Mouse (Mus musculus): ENCODE measurements around the gene Dgkb.

Gene Dgkb

GRCm38 (mm10) chr12:38017674-38018073 lies 200.1 kb downstream of the Dgkb start:
- DNase-seq, result no peak

DNA sequence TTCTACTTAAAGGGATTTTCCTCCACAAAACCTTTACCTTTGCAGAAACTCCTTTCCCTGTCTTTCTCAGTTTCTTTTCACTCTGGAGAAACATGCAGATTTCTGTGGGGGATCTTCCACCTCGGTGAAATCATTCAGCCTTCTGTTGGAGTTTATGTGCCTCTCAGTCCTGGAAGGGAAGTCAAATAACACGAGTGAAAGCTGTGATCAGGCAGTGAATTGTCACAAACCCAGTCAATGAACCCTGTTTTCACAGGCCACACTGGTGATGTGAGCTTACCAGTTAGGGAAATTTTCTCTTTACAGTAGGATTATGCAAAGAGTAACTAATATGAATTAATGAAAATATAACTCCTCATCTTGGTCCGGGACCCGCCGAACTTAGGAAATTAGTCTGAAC lies 229.7 kb downstream of the Dgkb start:
- no peak for DNase-seq

DNA sequence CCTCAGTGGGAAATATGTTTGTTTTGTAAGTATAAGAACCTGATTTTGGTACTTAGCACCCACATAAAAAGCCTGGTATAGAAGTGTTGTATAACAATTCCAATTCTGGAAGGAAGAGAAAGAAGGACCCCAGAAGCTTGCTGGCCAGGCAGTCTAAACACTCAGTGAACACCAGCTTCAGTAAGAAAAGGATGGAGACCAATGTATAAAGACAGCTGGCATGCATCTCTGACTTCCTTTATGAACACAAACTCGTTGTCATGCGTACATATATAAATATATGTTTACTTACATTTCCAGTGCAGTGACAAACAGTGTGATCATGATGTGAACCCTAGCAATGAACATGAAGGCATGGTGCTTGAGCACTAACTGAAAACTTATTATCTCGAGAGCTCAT lies 270.7 kb downstream of the Dgkb start:
- no peak for DNase-seq

GRCm38 (mm10) chr12:38111928-38112327 lies 294.4 kb downstream of the Dgkb start:
- DNase-seq, result no peak

- DNase-seq, result peak; percentile 13
Observed at GRCm38 (mm10) chr12:38114990-38115615, 297.6 kb downstream of the Dgkb start.

DNA sequence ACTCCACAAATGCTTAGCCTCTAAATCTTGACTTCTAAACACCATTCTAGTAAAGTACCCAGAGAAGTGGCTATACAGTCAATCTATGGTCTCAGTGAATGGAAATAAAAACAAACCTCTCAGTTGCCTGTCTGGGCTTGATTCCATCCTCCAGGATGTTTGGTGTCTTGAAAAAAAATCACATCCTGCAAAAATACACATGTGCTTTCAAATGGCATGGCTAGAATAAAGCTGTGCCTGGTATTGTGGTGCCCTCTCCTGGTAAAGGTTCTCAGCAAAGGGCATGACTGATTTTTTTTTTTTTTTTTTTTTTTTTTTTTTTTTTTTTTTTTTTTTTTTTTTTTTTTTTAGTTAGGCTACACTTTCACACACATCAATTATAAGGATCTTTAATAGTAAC lies 306.0 kb downstream of the Dgkb start:
- DNase-seq, result no peak

DNA sequence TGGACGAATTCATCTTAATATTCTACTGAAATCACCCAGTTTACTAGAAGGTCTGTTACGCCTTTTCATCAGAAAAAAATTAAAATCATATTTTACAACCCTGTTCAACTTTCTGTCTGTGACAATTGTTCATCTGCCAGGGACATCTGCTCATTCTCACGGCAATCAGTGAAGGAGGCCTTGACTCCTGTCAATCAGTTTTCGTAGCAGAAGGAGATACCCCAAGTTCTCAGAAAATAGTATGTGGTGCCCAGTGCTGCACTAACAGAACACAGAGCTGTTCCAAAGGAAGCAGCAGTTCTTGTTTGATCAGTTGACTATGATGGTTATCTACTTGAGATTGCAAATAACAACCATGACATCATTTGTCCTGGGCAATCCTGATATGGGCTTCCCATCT lies 307.8 kb downstream of the Dgkb start:
- no peak for DNase-seq

- peak; percentile 13 for DNase-seq
Observed at GRCm38 (mm10) chr12:38130209-38130915, 312.8 kb downstream of the Dgkb start.

GRCm38 (mm10) chr12:38136379-38136778 lies 318.9 kb downstream of the Dgkb start:
- no peak for DNase-seq

- no peak for DNase-seq
Observed at GRCm38 (mm10) chr12:38140039-38140438, 322.5 kb downstream of the Dgkb start.

- DNase-seq, result no peak
Observed at GRCm38 (mm10) chr12:38232665-38233064, 415.1 kb downstream of the Dgkb start.

DNA sequence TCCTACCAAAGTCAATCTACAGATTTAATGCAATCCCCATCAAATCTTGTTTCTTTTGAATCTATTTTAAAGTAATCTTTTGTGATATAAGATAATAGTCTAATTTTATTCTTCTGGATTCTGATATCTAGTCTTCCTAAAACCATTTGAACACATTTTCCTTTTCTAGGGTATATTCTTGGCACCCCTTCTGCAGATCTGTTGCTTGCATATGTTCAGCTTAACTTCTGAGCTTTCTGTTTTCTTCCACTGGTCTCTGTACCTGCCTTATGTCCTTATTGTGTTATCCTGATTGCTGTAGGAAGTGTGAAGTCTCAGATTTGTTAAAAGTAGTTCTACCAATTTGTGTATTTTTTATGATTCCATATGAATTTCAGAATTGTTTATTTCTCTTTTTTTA lies 451.3 kb downstream of the Dgkb start:
- DNase-seq, result no peak

GRCm38 (mm10) chr12:38301497-38301896 lies 484.0 kb downstream of the Dgkb start:
- peak; percentile 11 for DNase-seq

DNA sequence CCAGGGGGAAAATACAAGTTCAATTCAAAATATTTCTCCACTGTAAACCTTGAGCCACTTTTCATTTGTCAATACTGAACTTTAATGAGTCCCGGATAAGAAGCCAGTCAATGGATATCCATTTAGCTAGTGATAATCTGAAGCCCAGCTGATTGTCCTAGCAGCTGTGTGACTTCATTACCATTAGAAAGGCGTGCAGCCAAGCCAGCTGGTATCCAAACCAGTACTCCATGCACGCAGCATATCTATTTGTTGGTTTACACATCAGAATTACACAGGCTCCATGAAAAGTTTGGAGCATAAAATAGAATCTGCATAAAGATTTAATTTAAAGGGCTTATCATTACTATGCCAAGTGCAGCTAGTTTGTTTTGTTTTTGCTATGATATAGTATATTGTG lies 486.3 kb downstream of the Dgkb start:
- DNase-seq, result no peak

GRCm38 (mm10) chr12:38304245-38304644 lies 486.7 kb downstream of the Dgkb start:
- no peak for DNase-seq

GRCm38 (mm10) chr12:38309885-38310284 lies 492.4 kb downstream of the Dgkb start:
- no peak for DNase-seq

GRCm38 (mm10) chr12:38327729-38328271 lies 510.3 kb downstream of the Dgkb start:
- DNase-seq, result no peak

DNA sequence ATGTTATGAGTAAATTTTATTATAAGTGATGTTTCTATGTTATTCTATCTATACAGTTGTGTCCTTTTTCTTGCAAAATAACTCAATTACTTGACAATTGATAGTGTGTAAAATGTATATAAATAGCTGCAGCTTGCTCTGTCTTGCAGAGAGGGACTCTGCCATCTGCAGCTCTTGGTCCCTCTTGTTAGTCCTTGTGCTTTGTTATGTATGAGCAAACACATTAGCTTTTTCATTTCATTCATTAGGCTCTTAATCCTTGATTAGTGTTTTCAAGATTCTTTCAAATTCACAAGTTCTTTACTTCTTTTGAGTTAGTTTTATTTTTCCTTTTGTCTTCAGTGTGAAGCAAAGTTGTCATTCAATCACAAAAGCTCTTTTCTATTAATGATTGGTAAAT lies 511.3 kb downstream of the Dgkb start:
- no peak for DNase-seq

GRCm38 (mm10) chr12:38342657-38343056 lies 525.1 kb downstream of the Dgkb start:
- peak; percentile 76 for DNase-seq

DNA sequence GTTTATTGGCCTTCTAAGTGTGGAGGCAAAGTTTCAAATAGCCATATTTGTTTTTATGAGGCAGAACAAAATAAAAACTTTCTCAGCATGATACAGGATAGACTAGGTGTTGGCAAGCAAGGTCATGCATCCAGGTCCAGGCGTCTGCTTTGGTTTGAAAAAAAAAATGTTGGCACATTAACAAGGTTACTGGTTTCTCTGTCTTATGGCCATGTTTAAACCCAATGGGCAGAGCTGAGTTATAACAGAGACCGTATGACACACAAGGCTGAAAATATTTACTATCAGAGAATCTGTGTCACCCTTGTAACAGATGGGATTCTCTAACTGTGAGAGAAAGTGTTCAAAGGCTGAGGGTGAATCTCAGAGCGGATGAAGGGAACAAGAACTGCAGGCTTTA lies 535.0 kb downstream of the Dgkb start:
- DNase-seq, result no peak

DNA sequence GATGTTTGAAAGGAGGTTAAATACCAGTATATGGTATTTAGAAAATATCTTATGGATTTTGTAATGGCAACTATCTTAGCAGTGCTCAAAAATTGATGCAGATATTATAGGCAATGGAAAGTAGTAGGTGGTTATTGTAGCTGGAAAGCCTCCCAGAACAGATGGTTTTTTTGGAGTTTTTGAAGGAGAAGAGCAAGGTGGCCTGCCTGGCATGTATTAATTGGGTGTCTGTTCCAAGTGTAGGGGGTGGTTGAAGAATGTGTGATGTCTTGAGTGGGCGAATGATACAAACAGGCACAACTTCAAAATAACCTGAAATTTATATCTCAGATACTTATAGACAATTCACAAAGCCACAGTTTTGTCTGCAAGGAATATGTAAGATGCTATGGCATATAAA lies 538.9 kb downstream of the Dgkb start:
- no peak for DNase-seq

DNA sequence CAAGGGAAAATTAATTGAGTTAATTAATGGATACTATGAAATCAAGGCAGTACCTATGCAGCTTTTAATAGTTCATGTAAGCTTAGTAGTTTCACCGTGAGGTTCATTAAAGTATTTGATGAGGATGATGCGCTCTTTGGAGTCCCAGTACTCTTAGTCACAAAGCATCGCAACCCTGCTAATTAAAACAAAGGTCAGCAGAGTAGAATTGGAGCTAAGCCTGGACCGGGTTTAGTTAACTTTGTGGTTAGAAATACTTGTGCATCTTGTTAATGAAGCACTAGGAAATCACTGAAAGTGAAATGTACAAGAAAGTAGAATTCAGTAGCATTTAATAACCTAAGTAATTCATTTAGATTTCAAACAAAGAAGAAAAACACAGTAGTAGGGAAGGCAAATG lies 544.0 kb downstream of the Dgkb start:
- no peak for DNase-seq

GRCm38 (mm10) chr12:38371597-38371996 lies 554.1 kb downstream of the Dgkb start:
- DNase-seq, result no peak

GRCm38 (mm10) chr12:38374159-38374558 lies 556.6 kb downstream of the Dgkb start:
- no peak for DNase-seq

DNA sequence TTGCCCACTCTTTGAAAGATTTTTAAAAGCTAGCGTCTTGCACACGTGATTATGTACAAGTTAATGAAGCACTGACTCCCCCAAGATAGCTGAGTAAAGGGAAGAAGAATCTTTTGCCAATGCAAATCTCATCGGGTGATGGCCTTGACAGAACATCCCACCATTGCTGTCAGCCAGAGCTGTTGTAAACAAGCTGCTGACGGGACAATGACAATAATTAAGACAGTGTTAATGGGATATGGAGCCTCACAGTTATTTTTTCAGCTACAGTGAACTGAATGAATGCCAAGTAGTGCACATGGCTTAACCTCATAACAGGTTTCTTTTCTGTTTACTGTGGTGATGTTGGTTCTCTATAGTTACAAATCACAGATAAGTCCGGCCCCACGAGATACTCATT lies 568.4 kb downstream of the Dgkb start:
- DNase-seq, result no peak
